Mouse (Mus musculus): ENCODE results near the gene Otof.

Gene Otof

GRCm38 (mm10) chr5:30461821-30462220 lies at the start of gene Otof:
TSS of gene Otof (minus strand) at chr5:30461932.
- no peak for DNase-seq (ENCODE audit: low spot score in 2 of 2)

GRCm38 (mm10) chr5:30497299-30497698 lies 35.6 kb upstream of the Otof start:
- DNase-seq (ENCODE audit: low spot score in 2 of 2) = no peak

- no peak for DNase-seq (ENCODE audit: low spot score in 2 of 2)
Observed at GRCm38 (mm10) chr5:30496821-30497220, 35.1 kb upstream of the Otof start.

- DNase-seq (ENCODE audit: low spot score in 2 of 2) = no peak
Observed at GRCm38 (mm10) chr5:30495288-30495687, 33.6 kb upstream of the Otof start.

- no peak for DNase-seq (ENCODE audit: low spot score in 2 of 2)
Observed at GRCm38 (mm10) chr5:30494606-30495005, 32.9 kb upstream of the Otof start.

GRCm38 (mm10) chr5:30493723-30494122 lies 32.0 kb upstream of the Otof start:
- DNase-seq (ENCODE audit: low spot score in 2 of 2) = no peak

GRCm38 (mm10) chr5:30490845-30491244 lies 29.1 kb upstream of the Otof start:
- no peak for DNase-seq (ENCODE audit: low spot score in 2 of 2)

- DNase-seq (ENCODE audit: low spot score in 2 of 2) = no peak
Observed at GRCm38 (mm10) chr5:30490215-30490614, 28.5 kb upstream of the Otof start.

- no peak for DNase-seq (ENCODE audit: low spot score in 2 of 2)
Observed at GRCm38 (mm10) chr5:30485136-30485535, 23.4 kb upstream of the Otof start.

GRCm38 (mm10) chr5:30484591-30484990 lies 22.9 kb upstream of the Otof start:
- DNase-seq (ENCODE audit: low spot score in 2 of 2) = no peak

GRCm38 (mm10) chr5:30483533-30483932 lies 21.8 kb upstream of the Otof start:
- DNase-seq (ENCODE audit: low spot score in 2 of 2) = no peak

- peak; percentile 49 to 57 for DNase-seq (ENCODE audit: low spot score in 2 of 2)
Observed at GRCm38 (mm10) chr5:30482319-30482718, 20.6 kb upstream of the Otof start.

GRCm38 (mm10) chr5:30476534-30476933 lies 14.8 kb upstream of the Otof start:
- DNase-seq (ENCODE audit: low spot score in 2 of 2) = no peak

GRCm38 (mm10) chr5:30472148-30472547 lies 10.4 kb upstream of the Otof start:
- peak in 1 of 2 experiments; percentile 37 for DNase-seq (ENCODE audit: low spot score in 2 of 2)

- no peak for DNase-seq (ENCODE audit: low spot score in 2 of 2)
Observed at GRCm38 (mm10) chr5:30470454-30470853, 8.7 kb upstream of the Otof start.

GRCm38 (mm10) chr5:30466315-30466714 lies 4.6 kb upstream of the Otof start:
- DNase-seq (ENCODE audit: low spot score in 2 of 2) = no peak

GRCm38 (mm10) chr5:30465861-30466260 lies 4.1 kb upstream of the Otof start, which contains the start of gene 1700001C02Rik:
TSS of gene 1700001C02Rik (plus strand) at chr5:30466047.
- DNase-seq (ENCODE audit: low spot score in 2 of 2) = no peak

- no peak for DNase-seq (ENCODE audit: low spot score in 2 of 2)
Observed at GRCm38 (mm10) chr5:30460155-30460554, 1.6 kb downstream of the Otof start.

GRCm38 (mm10) chr5:30456056-30456455 lies 5.7 kb downstream of the Otof start:
- no peak for DNase-seq (ENCODE audit: low spot score in 2 of 2)

- DNase-seq (ENCODE audit: low spot score in 2 of 2) = no peak
Observed at GRCm38 (mm10) chr5:30444327-30444895, 17.3 kb downstream of the Otof start.

GRCm38 (mm10) chr5:30442196-30442595 lies 19.5 kb downstream of the Otof start:
- no peak for DNase-seq (ENCODE audit: low spot score in 2 of 2)

GRCm38 (mm10) chr5:30440308-30440906 lies 21.3 kb downstream of the Otof start:
- no peak for DNase-seq (ENCODE audit: low spot score in 2 of 2)

- no peak for DNase-seq (ENCODE audit: low spot score in 2 of 2)
Observed at GRCm38 (mm10) chr5:30438931-30439330, 22.8 kb downstream of the Otof start.

GRCm38 (mm10) chr5:30427406-30427805 lies 34.3 kb downstream of the Otof start:
- no peak for DNase-seq (ENCODE audit: low spot score in 2 of 2)
